Mouse (Mus musculus) adrenal gland, adult 8-10 months (tissue): Measurements from ENCODE around the gene Slc25a39. TPM values are rescaled to one million over a fixed set of nuclear protein-coding genes. Genes with fewer than 3 reads are reported as not detected.

ENCODE experiments used
- DNase-seq: peaks from one replicate; pipeline ENCODE4 v3.0.0; 2022
- total RNA-seq, 4 experiments: library from RNA; stranded (reverse); gene quantifications; 2 replicates each; pipeline ENCODE4 v1.2.4; 2022

Slc25a39 gene
- 100 to 1,000 TPM; 343 to 469 (median 379) TPM for total RNA-seq

GRCm38 (mm10) chr11:102407834-102408215 is at the start of gene Slc25a39:
TSS of gene Slc25a39 (minus strand) at chr11:102407946.
- no peak for DNase-seq

GRCm38 (mm10) chr11:102455740-102456396 is 48.1 kb upstream of the Slc25a39 start:
- DNase-seq: no peak

- no peak for DNase-seq
Observed at GRCm38 (mm10) chr11:102453131-102453530, 45.4 kb upstream of the Slc25a39 start.

GRCm38 (mm10) chr11:102449043-102450008 is 41.6 kb upstream of the Slc25a39 start:
- DNase-seq: no peak

GRCm38 (mm10) chr11:102448327-102448726 is 40.6 kb upstream of the Slc25a39 start:
- DNase-seq: no peak

GRCm38 (mm10) chr11:102447497-102447896 is 39.8 kb upstream of the Slc25a39 start, which contains the start of gene Fam171a2:
TSS of gene Fam171a2 (minus strand) at chr11:102447682.
- no peak for DNase-seq

GRCm38 (mm10) chr11:102446581-102447461 is 39.1 kb upstream of the Slc25a39 start:
- no peak for DNase-seq

GRCm38 (mm10) chr11:102445891-102446361 is 38.2 kb upstream of the Slc25a39 start:
- DNase-seq: no peak

GRCm38 (mm10) chr11:102445264-102445890 is 37.6 kb upstream of the Slc25a39 start:
- no peak for DNase-seq

- no peak for DNase-seq
Observed at GRCm38 (mm10) chr11:102444781-102445180, 37.0 kb upstream of the Slc25a39 start.

GRCm38 (mm10) chr11:102444321-102444720 is 36.6 kb upstream of the Slc25a39 start:
- no peak for DNase-seq

GRCm38 (mm10) chr11:102443740-102444139 is 36.0 kb upstream of the Slc25a39 start:
- DNase-seq: no peak

- DNase-seq: no peak
Observed at GRCm38 (mm10) chr11:102442089-102442488, 34.3 kb upstream of the Slc25a39 start.

GRCm38 (mm10) chr11:102441434-102441833 is 33.7 kb upstream of the Slc25a39 start:
- DNase-seq: no peak

GRCm38 (mm10) chr11:102440255-102440654 is 32.5 kb upstream of the Slc25a39 start:
- DNase-seq: no peak

GRCm38 (mm10) chr11:102439093-102440082 is 31.6 kb upstream of the Slc25a39 start:
- DNase-seq: no peak

- DNase-seq: peak; percentile 61
Observed at GRCm38 (mm10) chr11:102438212-102439092, 30.7 kb upstream of the Slc25a39 start.

- DNase-seq: peak; percentile 65
Observed at GRCm38 (mm10) chr11:102437120-102438061, 29.6 kb upstream of the Slc25a39 start.
